Mouse (Mus musculus) heart, adult 11 months (tissue): Measurements from ENCODE around the gene Spns1.
A peak's percentile ranks its signal among the peaks of the same experiment; 100 is the strongest.
"Not testable (repeated sequence)": the region's sequence is repeated elsewhere in the genome, so short reads cannot be mapped to it uniquely, and the experiment has no call there.

Source experiments
- DNase-seq: peaks from one replicate; pipeline ENCODE4 v3.0.0; 2022

The Spns1 gene

DNA sequence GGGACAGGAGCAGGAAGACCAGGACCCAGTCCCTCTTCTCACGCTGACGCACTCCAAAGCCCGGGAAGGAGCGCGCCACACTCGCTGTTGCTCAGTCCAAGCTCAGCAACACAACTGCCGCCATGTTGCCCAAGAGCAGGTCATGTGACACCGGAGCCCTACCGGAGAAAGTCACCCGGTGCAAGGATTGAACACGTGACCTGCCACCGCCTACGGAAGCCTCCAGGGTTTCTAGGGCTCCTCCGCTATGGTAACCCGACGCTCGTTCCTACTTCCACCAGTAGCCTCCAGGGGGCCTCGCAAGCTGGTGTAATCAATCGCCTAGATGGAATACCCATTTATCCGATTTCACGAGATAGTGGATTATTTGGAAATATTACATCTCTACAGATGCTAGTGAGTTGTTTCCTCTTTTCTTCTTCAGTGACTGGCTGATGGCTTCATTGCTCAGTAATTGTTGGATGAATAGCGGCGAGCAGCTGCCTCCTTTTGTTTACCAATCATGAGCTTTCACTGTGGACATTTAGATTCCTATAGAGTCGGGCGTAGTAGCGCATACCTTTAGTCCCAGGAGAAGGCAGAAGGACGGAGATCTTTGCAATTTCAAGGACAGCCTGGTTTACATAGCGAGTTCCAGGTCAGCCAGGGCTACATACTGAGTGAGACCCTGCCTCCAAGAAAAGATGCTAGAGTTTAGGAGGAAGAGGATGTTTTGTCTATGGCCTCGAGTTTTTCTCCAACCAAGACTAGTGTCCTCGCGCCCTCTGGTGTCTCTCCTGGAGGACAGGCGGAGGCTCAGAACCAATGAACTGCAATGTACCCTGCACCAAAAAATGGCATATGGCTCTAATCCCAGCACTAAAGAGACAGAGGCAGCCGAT, at the start of gene Spns1:
Gene Spns1, minus strand, starts transcription at position 173 of the 881 bp plus-strand sequence.
- peak; percentile 100 for DNase-seq

DNA sequence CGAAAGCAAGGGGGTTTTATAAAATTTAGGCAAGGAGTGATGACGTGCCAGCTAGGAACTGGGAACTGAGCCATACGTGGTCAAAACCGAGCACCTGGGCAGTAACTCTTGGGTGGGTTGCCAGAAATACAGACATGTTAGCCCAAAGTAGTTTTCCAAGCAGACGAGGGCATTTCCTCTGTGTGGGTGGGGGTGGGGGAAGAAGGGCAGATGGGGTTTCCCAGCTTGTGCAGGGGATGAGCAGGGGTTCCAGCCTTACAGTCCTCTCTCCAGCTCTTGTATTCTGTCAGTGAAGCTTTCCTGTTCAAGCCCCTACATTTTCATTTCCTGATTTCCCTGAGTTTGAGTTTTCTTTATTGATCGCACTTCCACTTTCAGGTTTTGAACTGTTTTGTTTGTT, 46.9 kb upstream of the Spns1 start:
- DNase-seq: no peak

DNA sequence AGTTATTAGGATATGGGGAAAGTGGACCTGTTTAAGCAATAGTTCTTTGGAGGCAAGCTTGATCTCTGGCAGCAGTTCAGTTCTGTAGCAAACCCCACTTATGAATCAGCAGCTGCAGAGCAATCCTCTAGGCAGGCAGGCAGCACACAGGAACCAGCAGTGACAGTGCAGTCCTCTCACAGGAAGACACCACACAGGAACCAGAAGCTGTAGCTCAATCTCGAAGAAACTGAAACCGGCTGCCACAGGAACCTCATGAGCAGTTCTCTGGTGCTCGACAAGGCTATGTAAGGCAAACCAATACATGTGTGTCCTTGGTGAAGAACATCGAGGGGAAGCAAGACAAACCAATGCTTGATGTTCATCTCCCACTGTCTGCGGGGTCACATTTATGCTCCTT, 44.5 kb upstream of the Spns1 start:
- no peak for DNase-seq

DNA sequence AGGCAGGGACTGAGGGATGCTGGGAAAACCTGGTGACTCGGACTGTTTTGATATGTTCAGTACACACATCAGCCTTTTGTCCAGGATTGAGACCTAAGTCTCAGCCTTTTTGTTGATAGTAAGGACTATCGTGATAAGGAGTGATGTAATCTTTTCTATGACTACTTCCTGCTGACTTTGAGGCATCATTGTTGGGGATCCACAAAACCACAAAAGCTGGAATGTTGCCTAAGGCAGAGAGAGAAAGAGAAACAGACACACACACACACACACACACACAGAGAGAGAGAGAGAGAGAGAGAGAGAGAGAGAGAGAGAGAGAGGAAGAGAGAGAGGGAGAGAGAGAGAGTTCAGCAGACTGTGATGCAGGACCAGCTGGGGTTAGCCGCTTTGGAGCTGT, 41.2 kb upstream of the Spns1 start:
- no peak for DNase-seq

DNA sequence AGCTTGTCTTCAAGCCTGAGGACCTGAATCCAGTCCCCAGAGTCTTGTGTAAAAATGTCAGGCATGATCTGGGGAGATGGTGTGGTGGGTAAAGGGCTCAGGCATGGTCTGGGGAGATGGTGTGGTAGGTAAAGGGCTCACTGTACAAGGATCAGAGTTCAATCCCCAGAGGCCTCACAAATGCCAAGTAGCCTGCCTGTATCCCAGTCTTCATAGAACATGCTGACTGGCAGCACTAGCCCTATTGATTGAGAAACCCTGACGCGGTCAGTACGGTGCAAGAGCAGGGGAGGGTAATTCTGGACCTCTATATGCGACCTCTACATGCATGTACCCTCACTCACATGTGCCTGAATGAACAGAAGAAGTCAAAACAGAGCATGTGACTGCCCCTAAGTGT, 40.4 kb upstream of the Spns1 start:
- peak; percentile 86 for DNase-seq

DNA sequence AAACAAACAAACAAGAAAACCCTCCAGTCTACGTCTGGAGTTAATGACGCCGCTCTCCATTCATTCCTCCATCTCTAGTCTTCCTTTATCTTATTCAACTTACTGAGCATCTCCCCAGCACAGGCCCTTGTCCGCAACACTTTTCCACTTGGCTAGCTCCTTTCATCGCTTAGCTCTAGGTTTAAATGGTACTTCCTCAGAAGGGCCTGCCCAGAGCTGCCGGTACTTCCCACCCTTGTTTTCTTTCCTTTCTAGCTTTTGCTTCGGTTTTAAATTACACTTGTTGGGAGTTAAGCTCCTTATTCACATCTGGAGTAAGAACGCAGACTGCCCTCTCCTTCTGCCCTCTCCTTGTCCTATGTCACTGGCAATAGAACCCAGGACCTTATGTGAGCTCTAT, 39.8 kb upstream of the Spns1 start:
- no peak for DNase-seq

DNA sequence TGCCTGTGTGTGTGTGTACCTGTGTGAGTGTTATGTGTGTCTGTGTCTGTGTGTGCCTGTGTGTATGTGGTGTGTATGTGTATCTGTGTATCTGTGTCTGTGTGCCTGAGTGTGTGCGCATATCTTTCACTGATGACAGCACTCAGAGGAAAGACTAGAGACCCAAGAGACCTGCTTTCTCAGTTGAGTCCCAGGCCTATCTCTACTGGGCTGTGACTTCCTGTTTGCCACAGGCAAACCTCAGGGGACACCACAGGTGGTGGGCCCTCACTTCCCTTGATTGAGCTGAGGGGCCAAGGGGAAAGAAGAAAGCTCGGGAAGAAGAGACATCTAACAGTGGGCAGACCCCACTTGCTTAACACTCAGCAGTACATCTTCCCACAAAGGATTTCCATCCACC, 39.4 kb upstream of the Spns1 start:
- peak; percentile 83 for DNase-seq

DNA sequence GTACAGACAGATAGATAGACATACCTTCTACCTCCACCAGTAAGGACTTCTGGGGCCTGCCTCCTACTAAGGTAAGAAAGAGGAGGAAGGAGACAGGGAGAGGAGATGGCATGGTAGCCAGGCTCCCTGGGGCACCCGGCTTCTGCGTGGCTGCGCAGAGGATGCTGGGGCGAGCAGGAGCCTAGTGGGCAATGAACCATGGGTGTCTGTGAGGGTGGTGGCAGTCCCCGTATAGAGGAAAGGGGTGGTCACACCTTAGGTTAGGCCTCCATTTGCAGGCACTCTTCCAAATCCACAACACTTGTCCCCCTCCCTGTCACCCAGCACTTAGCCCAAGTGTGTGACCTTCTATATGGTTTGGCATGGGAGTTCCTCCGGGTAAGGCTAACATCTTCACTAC, 37.5 kb upstream of the Spns1 start, which contains the start of gene Cd19:
Gene Cd19, minus strand, starts transcription at position 165 of the 400 bp plus-strand sequence.
- DNase-seq: no peak

DNA sequence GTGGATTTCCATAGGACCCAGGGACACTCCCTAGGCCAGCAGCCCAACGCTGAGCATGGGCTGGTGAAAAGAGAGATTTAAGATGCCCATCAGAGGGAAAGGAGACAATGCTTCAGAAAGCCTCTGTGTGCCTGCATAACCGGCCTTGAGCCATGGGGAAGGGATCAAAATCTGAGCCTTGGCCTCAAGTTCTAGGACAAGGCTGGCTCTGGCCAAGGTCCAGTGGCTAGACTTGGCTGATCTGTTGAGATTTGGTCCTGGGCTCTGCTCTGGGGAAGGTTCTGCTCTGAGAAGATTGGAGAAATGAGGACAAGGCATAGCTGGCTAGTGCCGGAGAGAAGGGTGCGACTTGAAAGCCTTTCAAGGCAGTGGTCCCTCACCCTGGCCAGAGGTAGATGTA, 33.8 kb upstream of the Spns1 start:
- no peak for DNase-seq

DNA sequence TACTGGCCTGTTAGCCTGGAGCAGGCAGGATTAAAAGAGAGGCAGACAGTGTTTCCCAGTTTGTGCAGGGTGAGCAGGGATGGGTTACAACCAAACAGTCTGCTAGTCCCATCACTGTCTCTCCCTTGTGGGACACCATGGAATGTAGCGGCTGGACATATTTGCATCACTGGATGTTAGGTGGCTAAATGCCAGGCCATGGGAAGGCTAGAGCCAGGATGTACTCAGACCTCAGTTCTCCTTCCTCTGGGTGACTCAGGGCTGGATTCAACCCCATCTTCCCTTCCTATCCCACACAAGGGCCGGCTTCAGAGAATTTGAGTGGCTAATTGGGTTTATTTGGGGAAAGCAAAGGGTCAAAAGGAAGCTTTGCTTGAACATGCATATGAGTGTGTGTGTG, 31.4 kb upstream of the Spns1 start:
- no peak for DNase-seq

DNA sequence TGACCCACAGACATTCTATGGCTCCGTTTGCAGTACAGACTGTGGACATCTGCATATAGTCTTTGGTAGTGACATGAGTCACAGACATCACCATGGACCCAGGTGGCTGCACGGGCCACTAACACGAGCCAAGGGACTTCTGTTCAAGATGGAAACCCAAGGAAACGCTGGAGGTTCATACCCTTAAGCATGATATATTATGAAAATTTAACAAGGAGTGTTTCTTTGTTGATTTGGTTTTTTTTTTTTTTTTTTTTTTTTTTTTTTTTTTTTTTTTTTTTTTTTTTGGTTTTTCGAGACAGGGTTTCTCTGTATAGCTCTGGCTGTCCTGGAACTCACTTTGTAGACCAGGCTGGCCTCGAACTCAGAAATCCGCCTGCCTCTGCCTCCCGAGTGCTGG, 25.3 kb upstream of the Spns1 start:
- not testable (repeated sequence) for DNase-seq

DNA sequence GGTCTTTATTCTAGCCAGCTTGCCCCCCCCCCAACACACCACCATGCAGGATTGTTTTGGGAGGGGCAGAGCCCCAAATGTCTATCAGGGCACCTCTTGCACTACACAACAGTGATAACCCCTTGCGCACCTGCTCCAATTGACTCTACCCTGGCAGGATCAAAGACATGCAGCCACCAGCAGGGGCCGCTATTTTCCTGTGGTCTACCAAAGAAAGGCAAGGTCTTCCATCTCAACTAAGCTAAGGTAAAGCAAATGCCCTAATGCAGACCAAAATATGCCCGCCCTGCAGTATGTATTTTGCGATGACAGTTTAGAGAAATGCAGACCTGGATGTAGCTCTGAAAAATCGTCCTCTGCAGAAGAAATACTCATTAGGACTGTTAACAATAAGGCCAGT, 22.3 kb upstream of the Spns1 start:
- DNase-seq: peak; percentile 95

DNA sequence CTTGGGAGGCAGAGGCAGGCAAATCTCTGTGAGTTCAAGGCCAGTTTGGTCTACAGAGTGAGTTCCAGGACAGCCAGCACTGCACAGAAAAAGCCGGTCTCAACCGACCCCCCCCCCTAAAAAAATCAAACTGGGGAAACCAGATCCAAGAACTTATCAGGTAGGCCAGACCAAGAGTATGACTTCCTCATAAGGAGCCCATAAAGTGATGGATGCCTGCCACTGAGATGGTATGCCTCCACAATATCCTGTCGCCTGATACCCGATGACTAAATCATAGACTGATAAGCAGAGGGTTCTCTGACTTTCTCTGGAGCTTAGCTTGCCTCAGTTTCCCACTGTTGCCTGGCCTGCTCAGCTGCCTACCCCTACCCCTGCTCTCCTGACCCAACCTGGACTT, 20.6 kb upstream of the Spns1 start:
- DNase-seq: no peak

DNA sequence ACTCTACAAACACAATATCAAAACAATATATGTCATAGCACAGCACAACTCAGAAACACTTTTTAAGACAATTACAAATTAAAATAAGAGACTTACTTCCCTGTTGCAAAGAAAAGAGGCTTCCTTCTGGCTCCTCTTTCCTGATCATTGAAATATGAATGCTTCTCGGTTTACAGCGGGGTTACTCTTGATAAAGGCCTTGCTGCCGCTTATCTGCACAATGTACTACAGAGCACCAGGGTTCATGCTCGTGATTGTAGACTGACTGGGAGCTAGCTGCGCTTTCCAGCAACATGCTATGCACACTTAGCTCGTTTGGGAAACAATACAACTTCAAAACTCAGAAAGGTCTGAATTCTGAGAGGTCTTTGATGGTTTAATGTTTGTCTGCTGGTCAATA, 20.0 kb upstream of the Spns1 start:
- DNase-seq: no peak

DNA sequence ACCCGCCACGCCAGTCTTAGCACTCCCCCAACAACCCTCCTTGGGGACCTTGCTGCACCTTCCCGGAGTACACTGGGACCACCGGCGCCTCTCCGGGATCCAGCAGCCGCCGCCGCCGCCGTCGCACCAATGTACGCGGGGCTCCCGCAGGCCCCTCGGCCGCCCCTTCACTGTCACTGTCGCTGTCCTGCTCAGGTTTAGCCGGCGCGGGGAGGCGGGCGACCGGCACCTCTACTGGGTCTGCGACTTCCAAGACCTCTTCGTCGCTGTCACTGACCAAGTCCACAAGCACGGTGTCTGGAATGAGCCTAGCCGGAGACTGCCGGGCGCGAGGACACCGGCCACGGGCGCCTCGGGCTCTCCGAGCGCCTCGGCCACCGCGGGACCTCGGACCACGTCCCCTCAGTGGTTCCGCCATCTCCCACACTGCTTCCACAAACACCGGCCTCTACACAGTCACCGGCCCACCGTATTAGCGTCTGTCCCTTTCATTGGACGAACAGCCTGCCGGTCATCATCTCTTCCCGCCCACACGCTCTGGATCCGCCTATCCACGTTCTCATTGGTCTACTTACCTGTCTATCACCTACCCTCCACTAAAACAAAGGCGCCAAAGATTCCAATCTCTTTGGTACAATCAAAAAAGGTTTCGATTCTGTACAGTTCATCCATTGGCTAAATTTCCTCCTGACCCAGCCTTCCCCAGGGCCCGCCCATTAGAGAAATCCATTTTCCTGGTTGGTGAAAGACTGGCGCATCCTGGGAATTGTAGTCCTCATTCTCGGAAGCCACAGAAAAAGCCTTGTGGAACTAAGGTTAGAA, 19.3 kb upstream of the Spns1 start, which contains the start of gene Nfatc2ip:
Gene Nfatc2ip, minus strand, starts transcription at position 440 of the 822 bp plus-strand sequence.
- peak; percentile 100 for DNase-seq

DNA sequence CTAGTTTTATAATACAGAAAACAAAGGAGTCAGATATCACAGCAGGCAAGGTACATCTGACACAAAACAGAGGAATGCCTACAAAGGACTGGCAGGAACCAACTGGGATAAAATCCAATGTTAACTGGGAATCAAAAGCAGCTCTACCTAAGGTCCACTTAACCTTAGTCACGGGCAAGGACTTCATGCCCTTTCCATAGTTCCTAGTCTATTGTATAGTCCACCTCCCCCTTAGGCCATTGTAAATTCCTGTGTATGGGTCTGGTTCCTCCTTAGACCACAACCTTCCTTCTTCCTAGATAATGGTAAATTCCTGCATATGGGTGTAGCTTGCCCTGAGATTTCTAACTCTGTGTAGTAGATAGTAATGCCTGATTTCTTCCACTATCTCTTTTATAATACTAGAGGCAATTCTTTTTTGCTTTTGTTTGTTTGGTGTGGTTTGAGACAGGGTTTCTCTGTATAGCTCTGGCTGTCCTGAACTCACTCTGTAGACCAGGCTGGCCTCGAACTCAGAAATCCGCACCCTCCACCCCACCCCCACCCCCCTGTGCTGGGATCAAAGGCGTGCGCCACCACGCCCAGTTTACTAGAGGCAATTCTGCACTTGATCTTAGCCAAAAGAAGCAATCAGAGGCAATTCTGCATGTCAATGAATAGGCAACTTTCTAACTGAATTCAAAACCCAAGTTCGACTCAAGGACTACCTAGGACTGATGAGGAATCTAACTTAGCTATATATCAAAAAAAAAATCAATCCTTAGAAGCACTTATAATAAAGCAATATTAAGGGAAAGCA, 15.0 kb upstream of the Spns1 start:
- not testable (repeated sequence) for DNase-seq

DNA sequence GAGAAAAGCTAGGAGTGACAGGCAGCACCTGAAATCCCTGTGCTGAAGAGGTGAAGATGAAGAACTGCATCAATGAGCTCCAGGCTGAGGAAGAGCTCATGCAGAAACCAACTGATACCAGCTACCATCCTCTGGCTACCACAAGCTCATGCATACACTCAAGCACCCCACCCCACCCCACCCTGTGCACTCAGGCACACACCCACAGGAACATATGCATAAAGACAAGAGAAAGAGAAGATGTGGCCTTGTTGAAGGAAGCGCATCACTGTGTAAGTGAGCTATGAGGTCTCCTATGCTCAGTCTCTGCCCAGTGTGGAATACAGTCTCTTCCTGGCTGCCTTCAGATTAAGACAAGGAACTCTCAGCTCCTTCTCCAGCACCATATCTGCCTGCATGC, 10.9 kb upstream of the Spns1 start:
- no peak for DNase-seq

DNA sequence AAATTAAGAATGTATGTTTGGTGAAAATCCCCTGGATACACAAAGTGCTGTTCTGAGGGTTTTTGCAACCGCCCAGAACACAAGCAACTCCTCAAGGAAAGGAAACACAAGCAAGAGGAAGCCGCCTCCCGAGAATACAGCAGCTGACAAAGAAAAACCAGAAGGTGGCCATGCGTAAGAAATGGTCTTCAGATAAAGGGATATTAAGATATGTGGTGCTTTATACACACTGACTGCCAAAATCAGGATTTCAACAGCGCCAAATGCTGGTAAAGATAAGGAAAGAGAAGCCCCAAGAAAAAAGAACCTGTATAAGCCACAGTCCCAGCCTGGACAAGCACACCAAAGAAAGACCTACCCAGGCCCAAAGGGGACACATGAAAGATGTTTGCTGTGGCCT, 6.3 kb upstream of the Spns1 start:
- DNase-seq: no peak

DNA sequence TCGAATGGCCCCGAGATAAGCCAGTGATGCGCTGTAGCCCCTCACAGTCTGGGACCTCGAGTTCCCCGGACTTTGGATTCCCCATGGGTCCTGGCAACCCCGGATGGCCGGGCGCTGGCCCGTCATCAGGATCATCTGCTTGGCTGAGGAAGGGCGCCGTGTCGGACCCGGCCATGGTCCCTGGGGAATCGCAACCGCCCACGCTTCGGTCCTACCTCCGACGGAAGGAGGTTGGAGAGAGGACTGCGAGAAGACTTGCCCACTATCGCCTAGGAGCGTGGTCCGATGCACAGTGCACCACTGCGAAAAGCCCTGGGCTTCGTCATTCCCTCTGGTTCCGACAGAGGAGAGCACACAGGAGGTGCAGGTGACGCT, 360 bp downstream of the Spns1 start:
- DNase-seq: no peak

DNA sequence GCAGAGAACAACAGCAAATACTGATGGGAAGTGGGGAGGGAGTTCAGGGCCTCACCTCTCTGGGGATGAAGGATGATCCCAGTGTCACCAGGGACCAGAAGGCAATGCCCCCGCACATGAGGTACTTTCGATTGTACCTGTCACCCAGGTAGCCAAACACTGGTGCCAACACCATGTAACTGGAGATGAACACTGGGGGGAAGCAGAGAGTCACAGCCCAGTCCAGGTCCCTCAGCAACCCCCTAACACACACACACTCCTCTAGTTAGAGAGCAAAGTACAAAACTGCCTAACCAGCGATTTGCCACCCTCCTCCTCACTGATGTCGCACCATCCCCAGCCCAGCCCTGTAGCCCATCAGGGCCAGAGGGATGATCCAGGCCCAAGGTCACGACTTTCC, 2.2 kb downstream of the Spns1 start:
- no peak for DNase-seq

DNA sequence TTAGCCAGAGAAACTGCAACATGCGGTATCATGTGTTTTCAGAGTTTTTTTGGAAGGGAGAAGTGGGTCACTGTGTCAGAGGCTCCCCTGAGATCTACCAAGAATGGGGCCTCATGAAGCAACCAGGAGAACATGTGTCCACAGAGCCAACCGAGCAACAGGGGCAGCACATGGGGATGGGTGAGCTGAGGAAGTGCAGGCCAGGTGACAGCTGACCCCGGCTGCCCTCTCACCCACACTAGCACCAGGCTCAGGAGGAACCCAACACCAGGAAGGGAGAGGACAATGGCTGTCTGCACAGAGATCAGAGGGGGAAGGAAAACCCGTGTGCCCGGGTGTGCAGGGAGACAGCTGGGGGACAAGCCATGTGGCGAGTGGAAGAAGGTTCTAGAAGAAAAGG, 2.7 kb downstream of the Spns1 start:
- no peak for DNase-seq

DNA sequence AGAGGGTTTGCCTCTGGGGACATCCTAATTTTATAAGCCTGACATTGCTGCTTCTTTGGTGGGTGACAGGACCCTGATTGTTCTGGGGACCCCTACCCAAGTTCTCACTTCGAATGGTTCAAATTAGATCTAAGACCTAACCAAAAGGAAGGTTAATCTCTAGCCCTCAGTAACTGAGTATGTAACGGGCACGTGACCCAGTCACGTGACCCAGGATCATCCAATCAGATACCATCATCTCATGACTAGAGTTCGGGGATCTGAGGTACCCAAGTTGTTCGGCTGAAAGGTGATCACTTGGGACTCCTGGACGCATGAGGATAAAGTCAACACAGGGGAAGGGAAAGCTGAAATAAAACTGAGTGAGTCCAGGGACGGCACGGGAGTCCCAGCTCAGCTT, 4.2 kb downstream of the Spns1 start:
- DNase-seq: no peak

DNA sequence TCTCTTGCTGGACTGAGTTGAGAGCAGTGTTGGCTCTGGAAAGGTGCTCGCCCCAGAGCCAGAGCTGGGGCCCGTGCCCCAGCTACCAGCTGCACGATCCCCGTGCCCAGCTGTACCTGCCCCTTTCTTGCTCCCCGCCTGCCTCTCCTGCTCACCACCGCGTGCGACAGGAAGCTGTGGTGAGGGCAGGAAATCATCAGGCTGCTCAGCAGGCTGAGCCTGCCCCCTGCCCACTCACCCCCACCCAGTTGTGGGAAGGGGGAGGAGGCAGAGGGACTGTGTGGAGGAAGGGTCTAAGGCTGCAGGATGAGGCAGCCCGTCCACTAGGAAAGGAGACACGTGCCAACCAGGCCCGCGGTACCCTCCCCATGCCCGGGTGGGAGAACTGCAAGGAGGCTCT, 7.9 kb downstream of the Spns1 start, which contains the start of gene Lat:
Gene Lat, minus strand, starts transcription at position 178 of the 400 bp plus-strand sequence.
- no peak for DNase-seq
